Mouse (Mus musculus) neutrophil, adult 83 days (primary cell): Measurements from ENCODE around the gene Olfr71. TPM values are rescaled to one million over a fixed set of nuclear protein-coding genes. Genes with fewer than 3 reads are reported as not detected.

Source experiments
- total RNA-seq, 2 experiments: library from RNA; stranded (reverse); gene quantifications; one replicate each; pipeline ENCODE4 v1.2.4; 2023

Gene Olfr71
- total RNA-seq: not detected

DNA sequence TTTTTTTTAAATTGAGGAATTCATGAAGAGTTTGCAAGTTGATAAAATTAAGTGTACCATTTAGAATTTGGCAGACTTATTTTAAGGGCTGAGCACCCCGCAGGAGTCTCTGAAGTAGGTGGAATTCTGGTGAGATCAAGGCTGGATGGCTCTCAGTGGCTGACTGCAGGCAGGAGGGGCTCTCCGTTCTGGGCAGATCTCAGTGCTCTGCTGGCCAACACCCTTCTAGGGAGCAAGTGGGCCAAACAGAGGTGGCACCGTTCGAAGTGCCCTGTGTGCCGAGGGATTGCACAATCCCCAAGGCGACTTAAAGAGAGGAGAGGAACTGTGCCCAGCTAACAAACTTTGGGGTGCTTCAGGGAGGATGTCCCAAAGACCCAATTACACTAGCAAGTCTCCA lies at the start of gene Olfr71:
Olfr71 (minus strand) TSS at position 387 of the 400 bp plus-strand sequence.

DNA sequence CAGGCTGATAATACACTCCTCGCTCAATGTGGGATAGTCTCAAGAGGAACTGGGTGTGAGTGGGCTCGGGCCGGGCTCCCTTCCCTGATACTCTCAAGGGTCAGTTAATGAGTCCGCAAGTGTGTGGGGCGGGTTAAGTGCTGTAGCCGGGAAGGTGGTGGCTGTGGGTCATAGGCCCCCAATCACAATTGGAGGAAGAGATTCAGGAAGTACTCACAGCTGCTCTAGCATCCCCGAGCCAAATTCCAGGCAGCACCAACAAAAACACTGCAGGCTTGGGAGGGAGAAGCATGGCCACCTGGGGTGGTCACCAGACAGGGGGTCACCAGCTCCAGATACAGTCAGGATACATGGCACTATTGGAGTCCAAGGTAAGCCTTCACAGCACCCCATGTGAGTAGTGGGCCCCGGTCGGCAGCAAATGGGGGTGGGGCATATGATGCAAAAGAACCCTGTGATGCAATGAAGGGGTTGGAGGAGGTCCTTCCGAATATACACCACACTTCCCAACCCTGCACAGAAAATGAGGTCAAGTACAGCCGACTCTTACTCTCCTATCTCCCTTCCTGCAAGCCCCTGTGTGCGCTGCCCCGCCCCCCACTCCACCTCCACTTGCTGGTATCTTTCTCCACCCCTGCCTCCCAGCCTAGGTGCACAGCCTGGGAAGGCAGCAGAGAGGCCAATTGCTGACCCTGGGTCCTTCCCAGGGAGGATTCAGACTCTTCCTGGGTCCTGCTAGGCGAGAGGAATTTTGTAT lies 19.9 kb upstream of the Olfr71 start, which contains the start of gene Spaar:
Spaar (plus strand) TSS at position 241 of the 757 bp plus-strand sequence.

GRCm38 (mm10) chr4:43726995-43727394 lies 16.9 kb upstream of the Olfr71 start, which contains the start of gene Hrct1:
Gene Hrct1, plus strand, starts transcription at chr4:43727188.

GRCm38 (mm10) chr4:43700707-43701106 lies 9.3 kb downstream of the Olfr71 start, which contains the start of gene Olfr70:
Gene Olfr70, minus strand, starts transcription at chr4:43700807.

GRCm38 (mm10) chr4:43668782-43669427 lies 41.1 kb downstream of the Olfr71 start, which contains the start of the genes Tmem8b and Fam221b:
Gene Tmem8b, plus strand, starts transcription at chr4:43668971.
Gene Fam221b, minus strand, starts transcription at chr4:43669145.

GRCm38 (mm10) chr4:43656339-43657109 lies 53.5 kb downstream of the Olfr71 start, which contains the start of gene Hint2:
Gene Hint2, minus strand, starts transcription at chr4:43656466.

Other genes with a start within 250 kb of the Olfr71 start
- not detected for gene Sit1, start 226.5 kb downstream of the Olfr71 start, total RNA-seq
- gene Ccdc107, start 217.4 kb downstream of the Olfr71 start, total RNA-seq: 1 to 10 TPM; 4.0 to 7.5 TPM
- gene Arhgef39, start 210.6 kb downstream of the Olfr71 start, total RNA-seq: 10 to 100 TPM; 27.3 to 36.2 TPM
- gene Car9, start 203.3 kb downstream of the Olfr71 start, total RNA-seq: 1 to 10 TPM; 1.1 to 1.2 TPM
- 1 to 10 TPM; 1.8 TPM for gene Tpm2, start 186.5 kb downstream of the Olfr71 start, total RNA-seq
- gene Creb3, start 147.9 kb downstream of the Olfr71 start, total RNA-seq: 10 to 100 TPM; 49.0 to 54.9 TPM
- 100 to 1,000 TPM; 552 to 557 TPM for gene Tln1, start 147.6 kb downstream of the Olfr71 start, total RNA-seq
- gene Rgp1, start 131.5 kb downstream of the Olfr71 start, total RNA-seq: 10 to 100 TPM; 50.0 to 56.1 TPM
- 10 to 100 TPM; 30.8 to 30.9 TPM for gene Gba2, start 131.4 kb downstream of the Olfr71 start, total RNA-seq
- not detected for gene Msmp, start 125.8 kb downstream of the Olfr71 start, total RNA-seq
- gene Npr2, start 78.3 kb downstream of the Olfr71 start, total RNA-seq: under 1 TPM; 0.26 to 0.42 TPM
- not detected for gene Spag8, start 56.7 kb downstream of the Olfr71 start, total RNA-seq
- 10 to 100 TPM; 12.7 to 17.6 TPM for gene Hint2, start 53.8 kb downstream of the Olfr71 start, total RNA-seq
- gene Tmem8b, start 41.3 kb downstream of the Olfr71 start, total RNA-seq: under 1 TPM; 0.31 to 0.57 TPM
- under 1 TPM in 1 of 2 experiments, not detected in 1; 0.09 TPM for gene Fam221b, start 41.1 kb downstream of the Olfr71 start, total RNA-seq
- not detected for gene Olfr70, start 9.4 kb downstream of the Olfr71 start, total RNA-seq
- not detected for gene Hrct1, start 16.9 kb upstream of the Olfr71 start, total RNA-seq
- gene Spaar, start 19.8 kb upstream of the Olfr71 start, total RNA-seq: not detected
- gene Olfr159, start 60.8 kb upstream of the Olfr71 start, total RNA-seq: not detected
- gene Olfr156, start 113.6 kb upstream of the Olfr71 start, total RNA-seq: not detected
- gene Olfr157, start 129.9 kb upstream of the Olfr71 start, total RNA-seq: not detected
- not detected for gene Olfr155, start 141.3 kb upstream of the Olfr71 start, total RNA-seq
- gene Reck, start 165.3 kb upstream of the Olfr71 start, total RNA-seq: 10 to 100 TPM; 14.1 to 14.5 TPM
- gene Glipr2, start 247.1 kb upstream of the Olfr71 start, total RNA-seq: 100 to 1,000 TPM; 141 to 147 TPM